Mouse (Mus musculus) ES-CJ7 (cell line): ENCODE measurements around the gene Rsph14.

ENCODE experiments used
- DNase-seq: peaks from one replicate; pipeline ENCODE4 v3.0.0; 2011; ENCODE audit warnings: low read depth, low spot score

Rsph14 gene

DNA sequence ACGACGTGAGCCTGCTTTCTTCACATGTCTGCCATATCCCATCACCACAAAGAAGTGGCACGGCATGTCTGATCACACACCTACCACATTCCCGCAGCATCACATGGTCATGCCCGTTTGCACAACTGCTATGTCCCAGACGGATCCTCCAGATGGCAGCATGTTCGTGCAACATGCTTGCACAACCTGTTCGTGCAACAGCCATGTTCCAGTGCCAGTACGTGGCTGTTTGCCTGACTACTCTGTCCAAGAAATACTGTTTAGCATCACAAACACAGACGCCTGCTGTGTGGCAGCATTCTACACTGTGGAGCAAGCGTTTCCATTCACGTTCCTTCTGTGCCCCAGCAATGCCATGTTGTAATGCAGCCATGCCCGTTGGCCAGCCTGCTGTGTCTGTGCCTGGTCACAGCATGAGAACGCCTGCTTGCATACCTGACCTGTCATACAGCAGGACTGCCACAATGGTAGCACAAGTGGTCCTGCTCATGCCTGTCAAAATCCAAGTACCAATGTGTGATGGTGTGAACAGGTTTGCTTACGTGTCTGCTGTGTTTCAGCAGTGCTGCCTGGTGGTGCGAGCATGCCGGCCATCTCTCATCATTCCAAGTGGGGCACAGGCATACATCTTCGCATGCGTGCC is 98.7 kb downstream of the Rsph14 start:
- DNase-seq, result no peak

- DNase-seq, result no peak
Observed at GRCm38 (mm10) chr10:74932487-74932886, 99.9 kb downstream of the Rsph14 start.

- no peak for DNase-seq
Observed at GRCm38 (mm10) chr10:74931631-74932030, 100.8 kb downstream of the Rsph14 start.

DNA sequence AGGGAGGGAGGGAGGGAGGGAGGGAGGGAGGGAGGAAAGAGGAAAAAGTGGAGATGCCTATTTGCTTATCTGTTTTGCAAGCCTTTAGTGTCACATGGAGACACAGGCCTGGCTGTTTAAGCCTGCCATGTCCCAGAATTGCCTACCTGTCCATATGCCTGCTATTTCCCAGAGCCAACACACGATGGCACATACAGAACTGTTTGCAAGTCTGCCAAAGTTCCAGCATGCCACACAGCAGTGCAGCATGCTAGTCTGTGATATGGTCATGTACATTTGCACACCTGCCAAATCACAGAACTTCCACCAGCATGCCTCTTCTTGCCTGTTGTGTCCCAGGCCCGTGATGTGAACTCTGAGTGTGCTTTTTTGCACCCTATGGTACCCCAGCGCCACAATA is 101.8 kb downstream of the Rsph14 start:
- DNase-seq, result no peak

- DNase-seq, result peak; percentile 56
Observed at GRCm38 (mm10) chr10:74929578-74929977, 102.8 kb downstream of the Rsph14 start.

DNA sequence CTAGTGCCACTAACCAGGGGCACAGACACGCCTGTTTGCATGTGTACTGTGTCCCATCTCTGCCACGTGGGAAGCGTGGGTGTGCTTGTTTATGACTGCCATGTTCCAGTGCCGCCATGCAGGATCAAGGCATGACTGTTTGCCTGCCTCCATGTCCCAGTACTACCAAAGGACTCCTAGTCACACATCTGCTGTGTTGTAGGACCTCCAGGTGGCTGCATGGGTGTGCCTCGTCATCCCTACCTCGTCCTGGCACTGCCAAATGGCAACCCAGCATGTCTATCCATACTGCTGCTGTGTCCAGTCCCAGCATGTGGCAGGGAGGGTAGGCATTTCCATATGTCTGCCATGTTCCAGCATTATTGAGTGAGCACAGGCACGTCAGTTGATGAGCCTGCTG is 104.1 kb downstream of the Rsph14 start:
- DNase-seq, result no peak

DNA sequence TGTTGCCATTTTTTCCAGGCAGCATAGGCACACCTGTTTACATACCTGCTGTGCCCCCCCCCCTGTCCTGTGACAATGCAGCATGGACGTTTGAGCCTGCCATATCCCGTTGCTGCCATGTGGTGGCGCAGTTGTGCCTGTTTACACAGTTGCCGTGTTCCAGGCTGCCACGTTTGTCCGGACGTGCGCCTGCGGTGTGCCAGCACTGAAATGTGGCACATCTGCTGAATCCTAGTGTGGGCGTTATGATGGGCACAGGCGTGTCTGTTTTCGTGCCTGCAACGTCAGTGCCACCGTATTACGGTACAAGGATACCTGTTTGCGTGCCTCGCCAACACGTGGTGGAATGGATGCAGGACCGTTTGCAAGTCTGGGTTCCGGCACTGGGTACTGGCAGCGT is 107.1 kb downstream of the Rsph14 start:
- peak; percentile 72 for DNase-seq

- DNase-seq, result no peak
Observed at GRCm38 (mm10) chr10:74924274-74924673, 108.1 kb downstream of the Rsph14 start.

DNA sequence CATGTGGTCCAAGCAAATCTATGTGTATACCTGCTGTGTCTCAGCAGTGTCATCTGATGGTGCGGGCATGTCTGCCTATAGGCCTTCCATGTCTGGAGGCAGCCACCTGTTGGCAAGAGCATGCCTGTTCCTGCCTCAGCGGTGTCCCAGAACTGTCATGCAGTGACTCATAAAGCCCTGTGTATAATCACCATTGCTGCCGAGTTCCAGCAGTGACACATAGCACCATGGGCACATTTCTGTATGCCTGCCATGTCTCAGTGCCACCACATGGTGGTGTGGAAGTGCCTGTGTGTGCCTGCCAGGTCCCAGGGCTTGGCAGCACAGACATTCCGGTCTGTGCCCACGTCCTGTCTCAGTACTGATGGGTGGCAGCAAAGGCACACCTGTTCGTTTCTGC is 109.6 kb downstream of the Rsph14 start:
- DNase-seq, result peak; percentile 20

DNA sequence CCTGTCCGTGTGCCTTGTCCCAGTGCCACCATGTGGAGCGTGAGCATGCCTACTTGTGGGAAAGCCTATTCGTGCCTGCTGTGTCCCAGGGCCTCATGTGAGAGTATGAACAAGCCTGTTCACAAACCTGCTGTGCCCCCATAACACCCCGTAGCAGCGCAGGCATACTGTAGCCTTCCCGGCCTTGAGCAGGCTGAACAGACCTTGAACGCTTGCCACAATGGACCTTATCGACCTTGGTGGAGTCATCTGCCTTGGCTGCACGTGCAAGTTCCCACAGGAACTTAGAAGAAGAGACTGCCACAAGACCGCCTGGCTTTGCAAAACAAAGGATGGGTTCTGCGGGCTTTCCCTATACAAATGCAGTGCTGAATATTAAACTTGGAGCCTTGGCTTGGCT is 110.8 kb downstream of the Rsph14 start:
- no peak for DNase-seq

DNA sequence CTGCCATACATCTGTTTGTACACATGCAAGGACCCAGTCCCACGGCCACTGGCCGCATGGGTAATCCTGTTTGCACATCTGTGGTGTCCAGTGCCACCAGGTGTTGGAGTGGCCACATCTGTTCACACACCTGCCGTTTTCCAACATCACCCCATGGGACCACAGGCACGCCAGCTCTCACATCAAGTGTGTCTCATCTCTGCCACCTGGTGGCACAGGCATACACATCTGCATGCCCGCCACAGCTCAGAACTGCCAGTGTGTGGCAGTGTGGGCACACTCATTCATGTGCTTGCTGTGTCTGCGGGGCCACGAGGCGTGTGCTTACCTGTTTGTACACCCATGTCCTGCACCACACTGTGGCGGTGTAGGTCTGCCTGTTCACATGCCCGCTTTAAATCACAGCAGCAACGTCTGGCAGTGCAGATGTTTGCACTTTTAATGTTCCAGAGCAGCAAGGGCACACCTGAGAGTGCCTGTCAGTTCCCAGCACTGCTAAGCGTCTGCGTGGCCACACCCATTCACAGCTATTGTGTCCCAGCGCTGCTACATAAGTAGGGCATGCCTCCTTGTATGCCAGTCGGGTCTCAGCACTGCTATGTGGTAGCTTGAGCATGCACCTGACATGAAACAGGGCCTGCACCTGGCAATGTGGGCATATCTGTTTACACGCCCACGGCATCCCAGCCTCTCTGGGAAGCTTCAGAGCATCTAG is 111.4 kb downstream of the Rsph14 start:
- peak; percentile 72 for DNase-seq

GRCm38 (mm10) chr10:74919277-74919676 is 113.1 kb downstream of the Rsph14 start:
- DNase-seq, result peak; percentile 62

DNA sequence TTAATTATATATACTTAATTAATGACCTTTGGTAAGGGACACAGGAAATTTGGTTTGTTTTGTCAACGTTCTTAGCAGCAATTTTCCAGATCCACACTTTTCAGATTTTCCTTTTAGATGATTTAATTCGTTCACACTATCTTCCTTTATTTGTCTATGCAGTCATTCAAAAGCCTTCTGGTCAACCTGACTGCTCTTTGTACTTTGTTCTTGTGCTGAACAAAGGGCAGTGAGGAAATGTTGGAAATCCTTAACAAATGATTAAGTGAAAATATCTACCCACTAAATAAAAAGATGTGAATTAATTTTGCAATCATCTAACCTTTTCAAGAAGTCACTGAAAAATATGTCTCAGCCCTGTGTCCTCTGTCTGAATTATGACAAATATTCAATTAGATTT is 124.0 kb downstream of the Rsph14 start:
- DNase-seq, result no peak
